Mouse (Mus musculus): Measurements from ENCODE around the gene Nfatc2. TPM values are rescaled to one million over a fixed set of nuclear protein-coding genes. Genes with fewer than 3 reads are reported as not detected.

The Nfatc2 gene
- polyA plus RNA-seq, 1 experiment from 2014 or later = 3.2 TPM

DNA sequence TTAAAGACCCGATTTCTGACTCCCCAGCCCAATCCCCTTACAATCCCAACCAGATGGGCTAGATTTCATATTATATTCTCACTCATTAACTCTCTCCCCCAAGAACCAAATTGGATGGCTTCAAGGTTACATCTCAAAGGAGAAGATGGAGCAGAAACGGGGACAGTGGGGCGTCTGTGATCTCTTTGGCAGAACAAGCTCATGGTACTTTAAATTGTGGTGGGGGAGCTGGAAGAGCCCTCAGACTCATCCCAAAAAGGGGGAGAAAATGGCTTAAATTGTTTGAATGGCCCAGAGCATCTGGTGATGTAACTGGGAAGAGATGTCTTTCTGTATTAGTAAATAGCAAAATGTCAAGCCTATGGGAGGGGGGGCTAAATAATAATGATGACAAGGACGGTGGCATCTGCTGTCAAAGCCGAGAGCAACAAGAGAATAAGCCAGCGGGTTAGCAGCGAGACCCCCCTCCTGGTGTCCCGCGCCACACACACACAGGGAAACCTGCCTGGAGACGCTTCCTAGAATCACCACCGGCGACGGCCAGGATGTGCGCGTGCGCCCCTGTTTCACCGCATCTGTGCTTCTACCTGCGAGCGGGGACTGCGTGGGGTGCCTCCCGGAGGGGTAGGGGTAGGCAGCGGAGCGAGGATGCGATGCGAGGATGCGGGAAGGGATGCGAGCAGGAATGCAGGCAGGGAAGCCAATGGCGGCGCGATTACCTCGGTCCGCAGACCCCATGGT is 537 bp downstream of the Nfatc2 start:
- WGBS = 2% methylated on average over 32 of the region's 32 CpGs
- H3K36me3 ChIP-seq = no peaks in the 10 kb centered on the region
- H3K4me1 ChIP-seq = peaks cover 65% of the 10 kb centered on the region
- peaks cover 77% of the 10 kb centered on the region for H3K27me3 ChIP-seq (ENCODE audit: low read depth, poor library complexity, severe bottlenecking)
- H3K27ac ChIP-seq = peak overlapping the region; percentile 88
- DNase-seq (ENCODE audit: low spot score) = peak; percentile 69
- H3K4me3 ChIP-seq = peak overlapping the region; percentile 65
- H3K9me3 ChIP-seq (replicated peaks) = no peaks in the 10 kb centered on the region

DNA sequence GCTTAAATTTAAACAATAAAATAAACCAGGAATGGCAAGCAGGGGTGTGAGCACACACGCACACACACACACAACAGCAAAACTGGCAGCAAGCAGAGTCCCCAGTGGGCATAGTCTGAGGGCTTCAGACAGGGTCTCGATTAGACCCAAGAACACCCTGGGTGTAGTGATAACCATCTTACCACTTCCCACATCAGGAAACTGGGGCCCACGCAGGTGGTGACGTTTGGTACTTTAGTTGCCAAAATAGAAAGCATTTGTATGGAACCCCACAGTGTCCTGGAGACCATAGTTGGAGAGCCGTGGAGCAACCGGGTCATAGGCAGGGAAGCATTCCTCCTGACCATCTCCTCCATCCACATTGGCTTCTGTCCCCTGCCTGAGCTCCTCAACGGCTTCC is 5.8 kb downstream of the Nfatc2 start:
- no peaks in the 10 kb centered on the region for H3K36me3 ChIP-seq
- no peak overlapping the region; the same call in 1 of the 2 replicates for H3K27ac ChIP-seq
- 87% methylated on average over 7 of the region's 7 CpGs for WGBS
- H3K4me3 ChIP-seq = no peak overlapping the region
- DNase-seq (ENCODE audit: low spot score) = no peak
- peaks cover 77% of the 10 kb centered on the region for H3K27me3 ChIP-seq (ENCODE audit: low read depth, poor library complexity, severe bottlenecking)
- peaks cover 28% of the 10 kb centered on the region for H3K4me1 ChIP-seq
- H3K9me3 ChIP-seq (replicated peaks) = no peaks in the 10 kb centered on the region

DNA sequence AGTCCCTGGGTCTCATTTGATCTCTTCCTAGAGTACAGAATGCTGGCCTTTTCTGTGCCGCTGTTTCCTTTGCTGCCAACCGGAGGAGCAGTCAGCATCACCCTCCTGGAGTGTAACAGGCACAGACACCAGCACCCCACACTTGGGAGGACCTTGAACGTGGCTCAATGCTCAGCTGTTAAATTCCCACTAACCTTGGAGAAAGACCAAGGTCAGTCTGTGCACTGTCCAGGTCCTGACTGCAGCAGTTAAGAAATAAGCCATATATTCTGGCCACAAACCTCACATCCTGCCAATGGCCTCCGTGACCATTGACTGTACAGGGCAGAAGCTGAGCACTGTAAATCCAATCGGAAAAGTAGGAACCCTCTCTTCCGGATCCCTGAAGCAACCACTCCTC is 7.8 kb downstream of the Nfatc2 start:
- no peaks in the 10 kb centered on the region for H3K36me3 ChIP-seq
- H3K4me3 ChIP-seq = no peak overlapping the region
- DNase-seq (ENCODE audit: low spot score) = no peak
- WGBS = 85% methylated on average over 6 of the region's 6 CpGs
- peaks cover 35% of the 10 kb centered on the region for H3K4me1 ChIP-seq
- no peak overlapping the region for H3K27ac ChIP-seq
- H3K27me3 ChIP-seq (ENCODE audit: low read depth, poor library complexity, severe bottlenecking) = peaks cover 77% of the 10 kb centered on the region
- no peaks in the 10 kb centered on the region for H3K9me3 ChIP-seq (replicated peaks)

DNA sequence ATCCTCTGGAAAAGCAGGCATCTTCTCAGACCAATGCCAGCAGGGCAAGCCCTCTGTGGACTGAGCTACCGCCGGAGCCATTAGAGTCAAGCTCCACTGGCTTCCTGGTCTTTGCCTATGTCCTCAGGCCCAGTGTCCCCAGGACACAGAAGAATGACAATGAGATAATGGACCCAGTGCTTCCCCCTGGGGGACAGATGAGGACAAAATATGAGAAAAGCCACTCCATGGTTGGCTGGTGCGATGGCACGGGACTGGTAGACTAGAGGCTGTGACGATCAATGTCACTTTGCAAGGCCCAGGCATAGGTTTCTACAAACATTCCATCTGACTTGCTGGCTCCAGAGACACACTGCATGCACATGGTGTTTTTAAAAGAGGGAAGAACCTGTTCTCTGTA is 8.5 kb downstream of the Nfatc2 start:
- no peak for DNase-seq (ENCODE audit: low spot score)
- H3K27me3 ChIP-seq (ENCODE audit: low read depth, poor library complexity, severe bottlenecking) = peaks cover 77% of the 10 kb centered on the region
- peaks cover 37% of the 10 kb centered on the region for H3K4me1 ChIP-seq
- H3K4me3 ChIP-seq = no peak overlapping the region
- no peaks in the 10 kb centered on the region for H3K9me3 ChIP-seq (replicated peaks)
- H3K27ac ChIP-seq = no peak overlapping the region
- H3K36me3 ChIP-seq = no peaks in the 10 kb centered on the region
- 89% methylated on average over 5 of the region's 5 CpGs for WGBS

DNA sequence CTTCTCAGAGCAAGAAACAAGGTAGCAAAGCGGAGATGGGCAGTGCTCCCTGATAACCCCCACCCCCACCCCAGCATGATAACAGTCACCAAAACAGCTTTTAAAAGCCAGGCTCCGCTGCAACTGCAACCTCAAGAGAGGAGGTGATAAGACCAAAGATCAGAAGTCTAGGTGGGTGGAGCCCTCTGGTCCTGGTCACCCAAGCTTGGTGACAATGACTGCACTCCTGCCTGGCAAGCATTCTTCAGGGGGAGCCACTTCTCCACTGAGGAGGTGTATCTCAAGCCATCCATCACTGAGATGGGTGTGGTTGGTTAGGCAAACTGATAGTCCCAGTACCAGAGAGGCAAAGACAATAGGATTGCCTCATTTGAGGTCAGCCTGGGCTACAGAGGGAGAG is 10.4 kb downstream of the Nfatc2 start:
- Histone ChIP-seq H3K4me1 (peaks cover 37% of the 10 kb centered on the region), H3K4me3 (no peak overlapping the region), H3K27me3 (ENCODE audit: low read depth, poor library complexity, severe bottlenecking) (peaks cover 73% of the 10 kb centered on the region), H3K27ac (no peak overlapping the region), H3K9me3 (replicated peaks) (no peaks in the 10 kb centered on the region), H3K36me3 (no peaks in the 10 kb centered on the region)
- no peak for DNase-seq (ENCODE audit: low spot score)
- 46% methylated on average over 2 of the region's 2 CpGs for WGBS

DNA sequence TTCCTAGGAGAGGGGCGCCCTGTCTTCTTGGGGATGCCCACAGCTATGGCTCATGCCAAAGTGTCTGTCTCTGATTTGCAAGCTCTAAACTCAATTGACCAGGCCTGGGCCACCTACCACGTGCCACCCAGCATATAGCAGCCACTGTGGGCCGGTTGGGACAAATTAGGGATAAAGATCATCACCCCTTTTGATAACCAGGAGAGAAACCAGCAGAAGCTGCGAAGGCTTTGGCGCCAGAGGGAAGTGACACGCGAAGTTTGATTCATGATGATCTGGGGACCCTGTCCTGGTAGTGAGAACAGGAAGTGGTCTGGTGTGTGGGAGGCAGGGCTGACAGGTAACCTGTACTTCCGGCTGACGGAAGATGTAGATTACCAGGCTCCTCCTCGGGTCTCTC is 10.9 kb downstream of the Nfatc2 start:
- Histone ChIP-seq H3K4me3 (peak overlapping the region; percentile 57), H3K27me3 (ENCODE audit: low read depth, poor library complexity, severe bottlenecking) (peaks cover 68% of the 10 kb centered on the region), H3K36me3 (no peaks in the 10 kb centered on the region), H3K9me3 (replicated peaks) (no peaks in the 10 kb centered on the region), H3K4me1 (peaks cover 34% of the 10 kb centered on the region), H3K27ac (no peak overlapping the region)
- 32% methylated on average over 10 of the region's 10 CpGs for WGBS
- DNase-seq (ENCODE audit: low spot score) = no peak

DNA sequence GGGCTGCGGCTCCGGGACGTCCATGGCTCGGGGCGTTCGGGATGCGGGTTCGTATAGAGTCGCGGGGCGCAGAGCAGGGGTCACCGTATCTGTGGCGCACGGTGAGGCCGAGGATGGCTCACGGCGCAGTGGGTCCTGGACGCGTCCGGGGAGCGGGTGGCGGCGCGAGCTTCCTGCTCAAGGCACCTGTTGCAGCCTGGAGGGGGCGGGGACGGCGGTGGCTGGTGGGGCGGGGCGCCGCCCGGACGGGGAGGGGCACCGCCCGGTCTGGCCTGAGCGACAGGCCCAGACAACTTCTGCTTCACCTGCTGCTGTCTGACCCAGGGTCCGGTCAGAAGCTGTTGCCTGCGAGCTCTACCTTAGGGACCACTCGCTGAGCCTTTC is 11.3 kb downstream of the Nfatc2 start:
- peak; percentile 61 for DNase-seq (ENCODE audit: low spot score)
- H3K4me3 ChIP-seq = peak overlapping the region; percentile 57
- H3K27me3 ChIP-seq (ENCODE audit: low read depth, poor library complexity, severe bottlenecking) = peaks cover 64% of the 10 kb centered on the region
- H3K36me3 ChIP-seq = no peaks in the 10 kb centered on the region
- 2% methylated on average over 38 of the region's 38 CpGs for WGBS
- H3K27ac ChIP-seq = no peak overlapping the region
- peaks cover 34% of the 10 kb centered on the region for H3K4me1 ChIP-seq
- no peaks in the 10 kb centered on the region for H3K9me3 ChIP-seq (replicated peaks)

DNA sequence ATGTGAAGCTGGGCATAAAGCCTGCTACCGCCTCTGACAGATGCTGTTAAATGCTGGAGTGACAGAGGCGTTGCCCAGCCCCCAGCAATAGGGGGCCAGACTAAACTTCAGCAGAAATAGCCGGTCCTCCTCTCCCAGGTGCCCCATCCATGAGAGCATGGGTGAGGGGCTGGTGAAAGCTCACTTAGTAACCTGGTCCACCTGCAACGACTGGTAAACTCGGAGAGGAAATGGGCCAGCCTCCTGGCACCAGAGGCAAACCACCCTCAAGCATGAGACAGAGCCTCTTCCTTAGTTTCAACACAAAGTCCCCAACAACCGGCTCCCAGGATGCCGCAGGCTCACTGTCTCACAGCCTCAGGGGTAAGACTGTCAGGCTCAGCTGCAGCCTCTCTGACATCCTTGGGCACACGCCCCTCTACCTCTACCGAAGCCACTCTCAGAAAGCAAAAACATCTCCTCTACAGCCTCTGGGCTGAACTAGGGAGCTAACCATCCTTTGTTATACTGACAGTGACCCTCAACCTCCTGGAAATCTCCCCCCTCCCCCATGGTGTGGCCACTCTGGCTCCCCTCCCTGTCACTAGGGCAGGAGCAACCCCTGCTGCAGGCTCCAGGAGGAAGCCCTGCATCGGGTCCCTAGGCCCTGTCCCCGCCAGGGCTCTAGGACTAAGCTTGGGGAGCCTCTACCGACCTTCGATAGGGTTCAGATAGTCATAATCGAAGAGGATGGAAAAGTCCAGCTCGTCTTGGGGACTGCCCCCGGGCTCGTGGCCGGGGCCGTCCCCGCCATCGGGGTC is 11.9 kb downstream of the Nfatc2 start:
- no peak for DNase-seq (ENCODE audit: low spot score)
- Histone ChIP-seq H3K27me3 (ENCODE audit: low read depth, poor library complexity, severe bottlenecking) (peaks cover 64% of the 10 kb centered on the region), H3K4me3 (peak overlapping the region; percentile 57), H3K36me3 (no peaks in the 10 kb centered on the region), H3K27ac (no peak overlapping the region), H3K4me1 (peaks cover 39% of the 10 kb centered on the region), H3K9me3 (replicated peaks) (no peaks in the 10 kb centered on the region)
- 8% methylated on average over 21 of the region's 21 CpGs for WGBS

DNA sequence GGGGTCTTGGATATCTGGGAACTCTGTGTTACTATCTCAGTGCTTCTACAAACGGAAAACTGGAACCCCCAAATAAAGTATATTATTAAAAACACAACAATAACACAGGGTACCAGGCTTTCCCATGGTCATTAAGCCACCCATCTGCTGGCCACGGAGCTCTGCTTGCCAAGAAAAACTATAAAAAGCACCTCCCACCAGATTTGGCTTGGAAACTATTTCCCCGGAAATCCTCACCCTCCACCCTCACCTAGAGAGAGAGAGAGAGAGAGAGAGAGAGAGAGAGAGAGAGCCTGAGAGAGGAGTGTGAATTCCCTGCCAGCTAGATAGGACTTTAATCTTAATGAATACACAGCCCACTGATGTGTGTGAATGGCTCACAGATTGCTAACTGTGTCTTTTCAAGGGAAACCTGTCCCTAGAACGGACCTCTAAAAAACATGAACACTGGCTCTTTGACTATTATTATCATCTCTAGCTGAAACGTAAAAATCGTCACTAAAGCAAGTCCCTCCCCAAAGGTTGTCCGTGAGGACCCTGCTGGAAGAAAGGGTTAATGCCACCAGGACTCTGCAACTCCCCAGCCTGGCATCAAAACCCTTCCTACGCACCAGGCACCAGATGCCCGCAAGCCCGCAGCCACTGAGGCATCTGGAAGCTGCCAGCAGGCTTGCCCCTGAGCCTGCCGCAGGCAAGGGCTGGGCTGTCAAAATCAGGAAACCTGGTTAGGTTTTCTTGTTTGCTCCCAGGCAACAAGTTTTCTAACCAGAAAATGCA is 12.7 kb downstream of the Nfatc2 start:
- Histone ChIP-seq H3K36me3 (no peaks in the 10 kb centered on the region), H3K27me3 (ENCODE audit: low read depth, poor library complexity, severe bottlenecking) (peaks cover 64% of the 10 kb centered on the region), H3K4me1 (peaks cover 47% of the 10 kb centered on the region), H3K27ac (no peak overlapping the region), H3K9me3 (replicated peaks) (no peaks in the 10 kb centered on the region), H3K4me3 (no peak overlapping the region)
- WGBS = 67% methylated on average over 11 of the region's 11 CpGs
- DNase-seq (ENCODE audit: low spot score) = no peak

DNA sequence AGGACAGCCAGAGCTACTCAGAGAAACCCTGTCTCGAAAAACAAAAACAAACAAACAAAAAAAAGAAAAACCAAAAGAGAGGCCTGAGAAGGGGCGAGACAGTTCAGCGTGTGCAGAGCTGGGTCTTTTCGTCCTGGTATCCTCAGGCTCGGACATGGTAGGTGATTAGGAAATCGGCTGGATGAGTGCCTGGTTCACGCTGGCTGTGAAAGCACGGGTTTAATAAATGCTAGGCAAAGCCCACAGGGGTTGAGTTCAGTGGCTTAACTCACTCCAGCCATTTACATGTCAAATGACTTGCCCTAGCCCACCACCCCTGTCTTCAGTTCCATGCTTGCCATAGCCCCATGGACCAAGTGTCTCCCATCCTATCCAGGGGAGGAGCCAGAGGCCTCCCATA is 14.3 kb downstream of the Nfatc2 start:
- Histone ChIP-seq H3K4me3 (no peak overlapping the region), H3K9me3 (replicated peaks) (no peaks in the 10 kb centered on the region), H3K36me3 (no peaks in the 10 kb centered on the region), H3K4me1 (peaks cover 57% of the 10 kb centered on the region), H3K27me3 (ENCODE audit: low read depth, poor library complexity, severe bottlenecking) (peaks cover 52% of the 10 kb centered on the region), H3K27ac (no peak overlapping the region)
- WGBS = 84% methylated on average over 8 of the region's 8 CpGs
- no peak for DNase-seq (ENCODE audit: low spot score)

DNA sequence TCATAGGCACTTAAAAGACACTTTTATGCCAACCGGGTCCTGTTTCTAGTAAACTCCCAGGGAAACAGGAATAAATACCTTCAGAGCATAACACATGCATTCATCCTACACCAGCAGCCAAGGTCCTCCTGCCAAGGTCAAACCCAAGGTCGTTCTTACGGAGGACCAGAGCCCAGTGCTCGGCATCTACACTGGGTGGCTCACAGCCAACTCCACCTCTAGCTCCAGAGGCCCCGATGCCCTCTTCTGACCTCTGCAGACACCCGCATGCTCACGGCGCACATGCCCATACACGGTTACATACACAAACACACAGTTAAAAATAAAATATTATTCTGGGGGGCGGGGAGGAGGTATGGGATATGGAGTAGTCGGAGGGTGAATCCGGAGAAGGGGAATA is 14.9 kb downstream of the Nfatc2 start:
- no peak overlapping the region for H3K4me3 ChIP-seq

DNA sequence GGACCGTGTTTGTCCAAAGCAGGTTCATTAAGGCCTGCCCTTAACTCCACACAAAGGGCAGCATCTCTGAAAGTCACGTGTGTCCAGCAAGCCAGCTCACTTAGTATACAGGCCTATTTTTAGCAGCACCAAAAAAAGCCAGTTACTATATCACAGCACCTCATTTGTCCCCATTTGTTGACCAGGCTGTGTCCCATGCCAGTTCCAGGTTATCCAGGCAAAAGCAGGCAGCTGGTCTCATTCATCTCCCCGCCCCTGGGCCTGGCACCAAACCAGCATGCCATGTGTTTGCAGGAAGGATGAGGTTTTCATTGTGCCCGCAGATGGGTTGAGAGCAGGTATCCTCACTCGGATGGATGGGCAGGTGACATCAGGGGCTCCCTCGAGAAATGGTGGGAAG is 16.6 kb downstream of the Nfatc2 start:
- no peak overlapping the region for H3K4me3 ChIP-seq
- WGBS = 81% methylated on average over 6 of the region's 6 CpGs
- peak overlapping the region; percentile 34; the same call in 1 of the 2 replicates for H3K27ac ChIP-seq
- H3K36me3 ChIP-seq = no peaks in the 10 kb centered on the region
- peaks cover 31% of the 10 kb centered on the region for H3K27me3 ChIP-seq (ENCODE audit: low read depth, poor library complexity, severe bottlenecking)
- H3K9me3 ChIP-seq (replicated peaks) = no peaks in the 10 kb centered on the region
- H3K4me1 ChIP-seq = peaks cover 65% of the 10 kb centered on the region
- DNase-seq (ENCODE audit: low spot score) = no peak

More for the DNA sequence above, 14.9 kb downstream of the Nfatc2 start:
- peaks cover 46% of the 10 kb centered on the region for H3K27me3 ChIP-seq (ENCODE audit: low read depth, poor library complexity, severe bottlenecking)
- H3K9me3 ChIP-seq (replicated peaks) = no peaks in the 10 kb centered on the region
- no peak overlapping the region for H3K27ac ChIP-seq
- peaks cover 62% of the 10 kb centered on the region for H3K4me1 ChIP-seq
- whole genome bisulfite sequencing = 91% methylated on average over 12 of the region's 12 CpGs
- no peak for DNase-seq (ENCODE audit: low spot score)
- no peaks in the 10 kb centered on the region for H3K36me3 ChIP-seq

DNA sequence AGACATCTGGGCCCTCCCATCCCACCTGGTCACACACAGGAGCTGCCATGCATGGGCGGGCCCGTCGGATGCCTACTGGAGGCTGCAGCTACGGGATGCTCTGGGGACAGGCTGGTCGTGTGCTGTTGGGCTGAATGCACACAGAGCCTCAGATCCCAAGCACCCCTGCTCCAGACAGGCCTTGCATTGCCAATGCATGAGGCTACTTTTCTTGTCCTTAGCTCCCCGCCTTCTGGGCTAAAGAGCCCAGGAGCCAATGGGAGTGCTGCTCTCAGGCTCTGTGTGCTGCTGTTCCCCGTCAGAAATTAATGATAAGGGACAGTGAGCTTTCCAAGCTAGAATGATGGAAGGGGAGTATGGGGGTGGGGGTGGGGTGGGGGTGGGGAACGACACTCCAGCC is 17.0 kb downstream of the Nfatc2 start:
- peak overlapping the region; percentile 34; the same call in 1 of the 2 replicates for H3K27ac ChIP-seq
- DNase-seq (ENCODE audit: low spot score) = no peak
- peaks cover 31% of the 10 kb centered on the region for H3K27me3 ChIP-seq (ENCODE audit: low read depth, poor library complexity, severe bottlenecking)
- H3K9me3 ChIP-seq (replicated peaks) = no peaks in the 10 kb centered on the region
- H3K36me3 ChIP-seq = no peaks in the 10 kb centered on the region
- peaks cover 65% of the 10 kb centered on the region for H3K4me1 ChIP-seq
- H3K4me3 ChIP-seq = no peak overlapping the region
- WGBS = 72% methylated on average over 8 of the region's 8 CpGs

Measured in limb, embryonic 10.5 days (tissue).